Mouse (Mus musculus): ENCODE results near the gene Sestd1. TPM values are rescaled to one million over a fixed set of nuclear protein-coding genes. Genes with fewer than 3 reads are reported as not detected.
A peak's percentile ranks its signal among the peaks of the same experiment; 100 is the strongest.

The Sestd1 gene
- 19.1 and 19.5 TPM in 2 replicates for polyA plus RNA-seq (2015; fragmentation: Nextera tagmentation; extraction: Ambion mirVana)

DNA sequence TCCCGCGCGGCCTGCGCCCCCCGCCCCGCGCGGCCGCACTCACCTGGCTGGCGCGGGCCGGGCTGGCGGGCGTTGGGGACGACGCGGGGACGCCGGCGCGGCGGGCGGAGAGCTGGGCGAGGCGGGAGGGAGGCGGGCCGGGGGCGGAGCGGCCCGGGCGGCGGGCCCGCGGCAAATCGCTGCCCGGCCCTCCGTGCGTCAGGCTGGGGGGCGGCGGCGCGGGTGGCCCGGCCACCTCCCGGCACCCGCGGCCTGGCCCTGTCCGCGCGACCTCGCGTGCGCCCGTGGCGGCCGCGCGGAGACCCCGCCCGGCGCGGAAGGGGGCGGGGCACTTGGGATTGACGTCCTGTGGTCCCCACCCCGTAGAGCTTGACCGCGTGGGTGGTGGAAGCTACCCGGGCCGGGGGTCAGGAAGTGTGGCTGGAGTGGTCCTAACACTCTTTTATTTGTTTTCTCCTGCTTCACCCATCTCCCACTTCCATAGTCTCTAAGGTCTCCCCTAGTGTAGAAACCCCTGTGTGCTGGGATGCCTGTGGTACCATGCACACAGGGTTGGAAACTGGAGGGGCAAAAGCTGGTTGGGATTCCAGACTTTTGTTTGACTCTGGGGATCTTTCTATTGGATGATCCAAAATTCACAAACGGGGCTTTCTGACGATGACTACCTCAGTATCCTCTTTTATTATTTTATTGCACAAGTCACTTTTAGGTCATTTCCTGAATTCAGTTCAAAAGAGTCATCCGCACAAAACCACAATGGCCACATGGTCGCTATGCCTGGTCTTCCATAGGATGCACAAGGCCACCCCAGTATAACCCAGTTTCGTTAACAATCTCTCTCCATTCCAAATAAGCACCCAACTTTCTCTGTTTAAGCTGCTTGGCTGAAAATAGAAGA, at the start of gene Sestd1:
Sestd1 (minus strand) TSS at position 81 of the 898 bp plus-strand sequence.
- H3K9ac ChIP-seq = peak within 1 kb of the TSS; percentile 96
- peak; percentile 86 for ATAC-seq (ENCODE audit: low FRiP score, low read depth)
- peak within 1 kb of the TSS; percentile 85 for H3K4me2 ChIP-seq (replicated peaks)
- H3K36me3 ChIP-seq = peaks cover 5% of the 10 kb centered on the region
- H3K4me1 ChIP-seq = peaks cover 19% of the 10 kb centered on the region
- no peaks in the 10 kb centered on the region for H3K9me3 ChIP-seq
- WGBS = 7% methylated on average over 40 of the region's 73 CpGs
- no peaks in the 10 kb centered on the region for H3K27me3 ChIP-seq
- H3K27ac ChIP-seq = peak within 1 kb of the TSS; percentile 72
- H3K4me3 ChIP-seq = peak within 1 kb of the TSS; percentile 94

DNA sequence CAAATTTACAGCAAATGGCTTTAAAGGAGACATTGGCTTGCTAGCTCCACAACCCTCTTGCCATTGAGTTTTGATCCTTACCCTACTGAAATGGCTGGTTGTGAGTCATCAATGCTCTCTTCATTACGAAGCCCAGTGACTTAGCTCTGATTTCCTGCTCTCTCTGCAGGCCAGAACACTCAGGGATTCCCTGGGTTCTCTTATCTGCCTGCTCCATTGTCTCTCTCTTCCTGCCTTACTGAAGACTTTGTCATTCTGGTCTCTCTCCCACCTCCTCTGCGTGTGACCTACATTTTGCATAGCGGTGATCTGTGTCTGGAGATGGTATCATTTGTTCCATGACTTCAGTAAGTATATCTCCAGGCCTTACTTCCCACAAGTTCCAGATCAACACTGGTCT, 46.9 kb upstream of the Sestd1 start:
- Histone ChIP-seq H3K36me3 (no peaks in the 10 kb centered on the region), H3K9ac (no peak overlapping the region), H3K9me3 (no peaks in the 10 kb centered on the region), H3K27me3 (no peaks in the 10 kb centered on the region), H3K4me3 (no peak overlapping the region), H3K4me1 (peaks cover 16% of the 10 kb centered on the region), H3K27ac (no peak overlapping the region), H3K4me2 (replicated peaks) (no peak overlapping the region)
- ATAC-seq (ENCODE audit: low FRiP score, low read depth) = no peak
- 82% methylated on average over 3 of the region's 3 CpGs for WGBS

DNA sequence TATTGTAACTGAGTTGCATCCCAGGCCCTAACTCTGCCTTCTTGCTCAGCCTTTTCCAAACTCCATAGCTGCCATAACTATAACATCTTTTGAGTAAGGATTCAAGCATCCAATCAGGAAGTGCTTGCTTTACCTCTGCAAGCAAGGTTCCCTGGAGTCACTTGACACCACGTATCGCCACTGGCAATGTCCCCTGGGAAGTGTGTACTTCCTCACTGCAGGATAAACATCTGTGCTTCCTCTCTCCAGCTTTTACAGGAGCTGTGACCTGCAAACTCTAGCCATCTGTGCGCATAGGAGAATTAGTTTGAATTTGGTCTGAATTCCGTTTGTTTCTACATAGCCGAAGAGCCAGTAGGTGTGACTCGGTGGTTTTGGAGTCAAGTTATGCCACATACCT, 43.3 kb upstream of the Sestd1 start:
- H3K4me1 ChIP-seq = peaks cover 16% of the 10 kb centered on the region
- no peaks in the 10 kb centered on the region for H3K27me3 ChIP-seq
- no peaks in the 10 kb centered on the region for H3K36me3 ChIP-seq
- H3K4me2 ChIP-seq (replicated peaks) = peak overlapping the region; percentile 31; the same call in 1 of the 2 replicates
- no peak for ATAC-seq (ENCODE audit: low FRiP score, low read depth)
- no peaks in the 10 kb centered on the region for H3K9me3 ChIP-seq
- no peak overlapping the region for H3K9ac ChIP-seq
- H3K4me3 ChIP-seq = no peak overlapping the region
- peak overlapping the region; percentile 33; the same call in 1 of the 2 replicates for H3K27ac ChIP-seq
- 9% methylated on average over 6 of the region's 6 CpGs for WGBS

DNA sequence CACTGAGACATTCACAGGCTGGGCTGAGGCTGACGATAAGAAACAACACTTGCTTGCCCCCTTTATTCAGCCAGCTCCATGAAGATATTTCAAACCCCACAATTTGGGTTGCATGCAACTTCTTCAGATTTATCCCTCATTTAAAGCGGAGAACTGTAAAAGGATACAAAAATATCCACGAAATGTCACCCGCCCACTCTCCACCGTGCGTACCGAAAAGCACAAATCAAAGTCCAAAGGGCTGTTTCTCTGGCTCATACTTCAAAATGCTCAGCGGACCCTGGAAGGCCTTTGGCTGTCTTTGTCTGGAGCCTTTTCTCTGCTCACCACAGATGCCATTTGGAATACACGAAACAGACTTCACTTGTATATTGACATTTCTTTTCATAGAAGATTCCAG, 42.8 kb upstream of the Sestd1 start:
- no peaks in the 10 kb centered on the region for H3K9me3 ChIP-seq
- no peak overlapping the region for H3K9ac ChIP-seq
- WGBS = 70% methylated on average over 9 of the region's 9 CpGs
- no peak overlapping the region for H3K27ac ChIP-seq
- H3K27me3 ChIP-seq = no peaks in the 10 kb centered on the region
- H3K4me2 ChIP-seq (replicated peaks) = no peak overlapping the region
- no peaks in the 10 kb centered on the region for H3K36me3 ChIP-seq
- H3K4me1 ChIP-seq = peaks cover 16% of the 10 kb centered on the region
- H3K4me3 ChIP-seq = no peak overlapping the region
- ATAC-seq (ENCODE audit: low FRiP score, low read depth) = no peak

DNA sequence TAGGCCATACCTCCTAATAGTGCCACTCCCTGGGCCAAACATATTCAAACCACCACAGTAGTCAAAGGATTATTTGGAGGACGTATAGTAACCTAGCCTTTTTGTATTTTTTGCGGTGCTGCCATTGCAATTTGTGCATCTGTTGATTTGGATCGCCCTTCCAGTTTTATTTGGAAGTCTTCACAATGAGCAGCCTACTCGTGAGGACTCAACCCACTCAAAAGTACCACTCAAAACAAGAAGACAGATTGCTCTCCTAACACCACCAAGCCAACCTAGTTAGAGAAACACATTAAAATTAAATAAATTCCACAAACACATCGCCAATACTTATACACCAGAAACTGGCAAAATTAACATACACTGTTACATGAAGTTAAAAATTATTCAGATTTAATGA, 38.8 kb upstream of the Sestd1 start:
- no peak overlapping the region for H3K9ac ChIP-seq
- no peak for ATAC-seq (ENCODE audit: low FRiP score, low read depth)
- no peaks in the 10 kb centered on the region for H3K36me3 ChIP-seq
- H3K4me1 ChIP-seq = peaks cover 16% of the 10 kb centered on the region
- H3K27ac ChIP-seq = no peak overlapping the region
- no peaks in the 10 kb centered on the region for H3K9me3 ChIP-seq
- H3K4me3 ChIP-seq = no peak overlapping the region
- no peak overlapping the region for H3K4me2 ChIP-seq (replicated peaks)
- no peaks in the 10 kb centered on the region for H3K27me3 ChIP-seq
- 93% methylated on average over 5 of the region's 5 CpGs for WGBS

DNA sequence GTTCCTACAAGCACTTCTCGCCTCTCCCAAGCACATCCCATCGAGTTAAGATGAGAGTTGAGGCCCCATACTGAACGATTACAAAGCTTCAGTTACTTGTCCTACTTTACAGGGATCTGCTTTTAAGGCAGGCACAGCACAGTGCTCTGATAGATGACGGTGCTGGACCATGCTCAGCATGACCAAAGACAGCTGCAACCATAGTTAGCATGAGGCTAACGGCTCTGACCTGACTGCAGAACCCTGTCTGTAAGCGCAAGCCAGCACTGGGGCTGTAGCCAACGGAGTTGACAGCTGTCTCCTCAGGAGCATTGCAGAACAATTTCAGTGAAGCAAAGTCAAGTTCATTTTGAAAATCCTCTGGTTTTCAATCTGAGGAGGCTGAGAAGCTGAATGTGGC, 36.6 kb upstream of the Sestd1 start:
- Histone ChIP-seq H3K9me3 (no peaks in the 10 kb centered on the region), H3K27me3 (no peaks in the 10 kb centered on the region), H3K4me2 (replicated peaks) (no peak overlapping the region), H3K9ac (no peak overlapping the region), H3K36me3 (no peaks in the 10 kb centered on the region), H3K4me1 (no peaks in the 10 kb centered on the region), H3K4me3 (no peak overlapping the region), H3K27ac (no peak overlapping the region)
- WGBS = 36% methylated on average over 7 of the region's 7 CpGs
- ATAC-seq (ENCODE audit: low FRiP score, low read depth) = peak; percentile 61; the same call in 1 of the 2 replicates

DNA sequence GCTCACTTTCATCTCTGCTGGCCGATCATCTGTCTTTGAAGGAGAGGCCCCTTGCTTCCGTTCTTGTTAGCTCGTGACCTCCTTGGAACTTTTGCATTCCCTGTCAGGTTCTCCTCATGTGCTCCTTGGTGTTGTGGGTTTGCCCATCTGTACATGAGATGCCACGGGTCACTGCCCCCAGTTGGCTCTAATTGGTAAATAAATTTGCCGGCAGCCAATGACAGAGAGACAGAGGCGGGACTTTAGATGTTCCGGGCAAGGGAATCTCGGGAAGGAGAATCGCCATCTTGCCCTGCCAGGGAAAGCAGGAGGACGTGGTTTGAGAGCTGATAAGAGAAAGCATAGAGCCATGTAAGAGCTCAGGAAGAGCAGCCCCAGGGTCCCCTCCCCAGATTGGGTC, 33.5 kb upstream of the Sestd1 start:
- H3K27me3 ChIP-seq = no peaks in the 10 kb centered on the region
- H3K4me2 ChIP-seq (replicated peaks) = no peak overlapping the region
- H3K36me3 ChIP-seq = no peaks in the 10 kb centered on the region
- H3K27ac ChIP-seq = no peak overlapping the region
- no peaks in the 10 kb centered on the region for H3K4me1 ChIP-seq
- no peak overlapping the region for H3K4me3 ChIP-seq
- no peak for ATAC-seq (ENCODE audit: low FRiP score, low read depth)
- no peak overlapping the region for H3K9ac ChIP-seq
- H3K9me3 ChIP-seq = no peaks in the 10 kb centered on the region
- WGBS = 90% methylated on average over 10 of the region's 10 CpGs

DNA sequence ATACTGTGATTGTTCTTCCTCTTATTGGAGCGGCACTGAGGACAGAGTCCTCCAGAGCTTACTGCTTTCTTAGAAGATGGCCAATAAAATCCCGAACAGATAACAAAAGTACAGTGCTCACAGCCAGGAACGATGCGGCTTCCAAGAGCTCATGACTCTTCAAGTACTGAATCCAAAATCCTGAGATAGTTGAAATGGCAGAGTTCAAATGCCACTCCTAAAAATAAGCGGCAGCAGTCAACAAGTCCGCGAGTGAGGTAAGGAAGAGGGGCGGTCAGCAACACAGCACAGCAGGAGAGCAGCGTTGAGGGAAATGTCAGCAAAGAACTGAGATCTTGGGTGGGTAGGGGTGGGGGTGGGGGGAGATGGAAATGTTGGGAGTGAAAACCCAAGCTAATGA, 32.2 kb upstream of the Sestd1 start:
- 77% methylated on average over 9 of the region's 9 CpGs for WGBS

DNA sequence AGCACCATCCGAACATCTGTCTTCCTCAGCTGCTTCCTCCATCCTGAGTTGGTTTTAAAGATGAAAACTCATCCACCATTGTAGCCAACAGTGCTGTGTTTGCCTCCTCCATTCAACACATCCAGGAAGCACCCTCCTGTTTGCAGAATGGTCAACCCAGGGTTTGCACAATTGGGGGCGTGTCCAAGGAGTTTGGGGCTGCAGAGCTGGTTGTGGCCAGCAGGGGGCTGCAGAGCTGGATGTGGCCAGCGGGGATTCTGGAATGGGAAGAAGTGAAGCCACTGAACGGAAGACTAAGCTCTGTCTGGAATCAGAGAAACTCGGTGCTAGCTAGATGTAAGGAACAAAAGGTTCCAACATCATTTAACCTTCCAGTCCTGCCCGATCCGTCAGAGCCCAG, 28.9 kb upstream of the Sestd1 start:
- no peak overlapping the region for H3K9ac ChIP-seq
- no peak overlapping the region for H3K4me3 ChIP-seq
- no peak overlapping the region for H3K4me2 ChIP-seq (replicated peaks)
- H3K36me3 ChIP-seq = no peaks in the 10 kb centered on the region
- no peak overlapping the region for H3K27ac ChIP-seq
- WGBS = 55% methylated on average over 7 of the region's 7 CpGs
- 0 out of 2 replicates have a peak, but pooled peaks have one; percentile 11 for ATAC-seq (ENCODE audit: low FRiP score, low read depth)
- H3K4me1 ChIP-seq = 0 out of 2 replicates have a peak, but pooled peaks cover 4% of the 10 kb centered on the region
- no peaks in the 10 kb centered on the region for H3K9me3 ChIP-seq
- no peaks in the 10 kb centered on the region for H3K27me3 ChIP-seq

More for the DNA sequence above, 32.2 kb upstream of the Sestd1 start:
- no peak overlapping the region for H3K4me2 ChIP-seq (replicated peaks)
- H3K36me3 ChIP-seq = no peaks in the 10 kb centered on the region
- no peak overlapping the region for H3K9ac ChIP-seq
- ATAC-seq (ENCODE audit: low FRiP score, low read depth) = no peak
- H3K4me1 ChIP-seq = no peaks in the 10 kb centered on the region
- H3K27me3 ChIP-seq = no peaks in the 10 kb centered on the region
- no peaks in the 10 kb centered on the region for H3K9me3 ChIP-seq
- no peak overlapping the region for H3K27ac ChIP-seq
- H3K4me3 ChIP-seq = no peak overlapping the region

DNA sequence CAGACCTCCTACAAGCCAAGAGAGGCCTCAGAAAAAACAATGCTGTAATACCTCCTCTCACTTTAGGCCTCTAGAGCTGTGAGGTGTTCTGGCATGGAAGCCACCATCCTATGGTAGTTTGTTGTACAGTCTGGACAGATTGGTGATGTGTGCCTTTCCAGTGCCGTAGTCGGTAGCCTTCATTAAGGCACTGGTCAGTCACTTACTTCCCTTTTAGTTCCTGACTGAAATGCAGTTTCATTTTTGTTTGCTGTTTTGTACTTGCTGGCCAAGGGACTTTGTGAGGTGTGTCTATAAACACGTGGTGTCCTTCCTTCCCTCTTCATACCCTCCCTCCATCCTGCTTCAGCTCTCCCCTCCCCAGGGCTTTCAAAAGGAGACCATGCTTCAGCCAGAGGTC, 24.1 kb upstream of the Sestd1 start:
- no peak overlapping the region for H3K27ac ChIP-seq
- 0 out of 2 replicates have a peak, but pooled peaks cover 4% of the 10 kb centered on the region for H3K4me1 ChIP-seq
- ATAC-seq (ENCODE audit: low FRiP score, low read depth) = no peak
- no peak overlapping the region for H3K9ac ChIP-seq
- H3K4me3 ChIP-seq = no peak overlapping the region
- H3K27me3 ChIP-seq = no peaks in the 10 kb centered on the region
- no peaks in the 10 kb centered on the region for H3K36me3 ChIP-seq
- H3K4me2 ChIP-seq (replicated peaks) = no peak overlapping the region
- 69% methylated on average over 3 of the region's 3 CpGs for WGBS
- no peaks in the 10 kb centered on the region for H3K9me3 ChIP-seq

DNA sequence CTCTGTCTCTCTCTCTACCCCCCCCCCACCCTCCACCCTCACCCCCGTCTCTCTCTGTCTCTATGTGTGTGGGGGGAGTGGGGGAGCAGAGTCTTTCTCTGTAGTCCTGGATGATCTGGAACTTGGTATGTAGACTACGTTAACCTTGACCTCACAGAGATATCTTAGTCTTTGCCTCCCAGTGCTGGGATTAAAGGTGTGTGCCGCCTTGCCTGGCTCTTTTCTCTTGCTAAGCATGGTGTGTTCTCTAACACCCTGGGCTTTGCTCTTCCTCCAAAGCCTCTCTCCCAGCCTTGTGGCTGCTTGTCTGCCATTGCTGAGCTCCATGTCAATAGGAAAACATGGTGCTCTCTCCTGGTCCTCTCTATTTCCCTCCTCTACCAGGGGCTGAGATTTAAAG, 23.3 kb upstream of the Sestd1 start:
- H3K9me3 ChIP-seq = no peaks in the 10 kb centered on the region
- no peak overlapping the region for H3K27ac ChIP-seq
- H3K4me3 ChIP-seq = no peak overlapping the region
- H3K27me3 ChIP-seq = no peaks in the 10 kb centered on the region
- no peak overlapping the region for H3K9ac ChIP-seq
- no peak for ATAC-seq (ENCODE audit: low FRiP score, low read depth)
- 0 out of 2 replicates have a peak, but pooled peaks cover 4% of the 10 kb centered on the region for H3K4me1 ChIP-seq
- 85% methylated on average over 3 of the region's 3 CpGs for WGBS
- no peaks in the 10 kb centered on the region for H3K36me3 ChIP-seq
- no peak overlapping the region for H3K4me2 ChIP-seq (replicated peaks)

DNA sequence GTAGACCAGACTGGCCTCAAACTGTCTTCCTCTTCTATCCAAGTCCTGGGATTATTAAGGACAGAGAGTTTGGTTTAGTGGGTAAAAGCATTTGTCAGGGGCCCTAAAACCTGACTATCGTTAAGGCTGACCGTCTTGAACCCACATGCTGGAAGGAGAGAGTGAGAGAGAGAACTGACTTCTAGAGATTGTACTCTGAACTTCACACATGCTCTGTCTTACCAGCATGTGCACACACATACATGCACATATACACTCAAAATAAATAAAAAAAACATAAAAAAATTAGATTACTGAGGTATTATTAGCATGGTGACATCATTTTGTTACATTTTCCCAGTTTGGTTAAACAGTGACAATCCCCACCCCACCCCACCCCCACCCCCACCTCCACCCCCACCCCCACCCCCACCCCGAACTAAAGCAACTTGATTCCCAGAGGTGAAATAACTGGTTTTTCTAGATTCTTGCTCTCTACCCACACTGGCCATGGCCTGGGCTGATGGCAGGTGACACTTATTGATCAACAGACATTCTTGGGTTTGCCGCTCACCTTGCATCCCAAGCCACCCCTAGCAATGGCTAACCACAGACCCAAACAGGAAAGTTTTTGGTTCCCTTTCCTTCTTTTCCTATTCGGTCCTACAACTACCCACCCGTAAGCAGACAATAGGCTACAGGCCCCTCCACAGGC, 22.4 kb upstream of the Sestd1 start:
- no peak overlapping the region for H3K27ac ChIP-seq
- H3K4me2 ChIP-seq (replicated peaks) = no peak overlapping the region
- no peaks in the 10 kb centered on the region for H3K9me3 ChIP-seq
- no peaks in the 10 kb centered on the region for H3K27me3 ChIP-seq
- no peak overlapping the region for H3K9ac ChIP-seq
- 0 out of 2 replicates have a peak, but pooled peaks cover 4% of the 10 kb centered on the region for H3K4me1 ChIP-seq
- no peaks in the 10 kb centered on the region for H3K36me3 ChIP-seq
- 62% methylated on average over 6 of the region's 6 CpGs for WGBS
- no peak for ATAC-seq (ENCODE audit: low FRiP score, low read depth)
- H3K4me3 ChIP-seq = no peak overlapping the region

Measured in limb, embryonic 13.5 days (tissue).